Mouse (Mus musculus) stomach, embryonic 16.5 days (tissue): ENCODE data around the gene Auh. TPM values are rescaled to one million over a fixed set of nuclear protein-coding genes. Genes with fewer than 3 reads are reported as not detected.

Experiments
- ATAC-seq: fragments of 200-750 bp; cut with Nextera tagmentation; 2 replicates; pipeline ENCODE4 v1.8.0; 2017; ENCODE audit warnings: moderate number of reproducible peaks, moderate TSS enrichment; ENCODE audit not compliant: insufficient read depth, low FRiP score
- H3K27ac ChIP-seq: fragments of 300-500 bp; sonication (generic); 2 replicates; pipeline ENCODE4 v1.5.1; 2014; ENCODE audit warnings: low read length
- H3K27me3 ChIP-seq: fragments of 300-500 bp; sonication (generic); 2 replicates; pipeline ENCODE4 v1.6.1; 2014; ENCODE audit warnings: low read length, control low read depth, mixed read lengths; ENCODE audit not compliant: control insufficient read depth, insufficient read depth
- H3K36me3 ChIP-seq: fragments of 300-500 bp; sonication (generic); 2 replicates; pipeline ENCODE4 v1.6.1; 2014; ENCODE audit warnings: low read length; ENCODE audit not compliant: control insufficient read depth, insufficient read depth
- H3K4me1 ChIP-seq: fragments of 300-500 bp; sonication (generic); 2 replicates; pipeline ENCODE4 v1.6.1; 2014; ENCODE audit warnings: low read length, control low read depth, mixed read lengths; ENCODE audit not compliant: control insufficient read depth, insufficient read depth
- H3K4me2 ChIP-seq: fragments of 300-500 bp; sonication (generic); 2 replicates; pipeline ENCODE4 v1.6.1; 2014; ENCODE audit warnings: low read depth, low read length, mixed read lengths
- H3K4me3 ChIP-seq: fragments of 300-500 bp; sonication (generic); replicated peaks from 2 replicates; pipeline ENCODE4 v1.5.1; 2014; ENCODE audit warnings: mild to moderate bottlenecking, low read length
- H3K9ac ChIP-seq: fragments of 300-500 bp; sonication (generic); 2 replicates; pipeline ENCODE4 v1.6.1; 2014; ENCODE audit warnings: low read length
- H3K9me3 ChIP-seq: fragments of 300-500 bp; sonication (generic); replicated peaks from 2 replicates; pipeline ENCODE4 v1.6.1; 2016; ENCODE audit warnings: low read length, control low read depth; ENCODE audit not compliant: control insufficient read depth
- WGBS: fragments of 180-500 bp; shearing (Covaris S2); extraction: QIAGEN DNeasy Blood & Tissue Kit; methylation state at CpG from one replicate; pipeline ENCODE4 v1.1.7; 2014; 5-methylcytosine and 5-hydroxymethylcytosine counted together
- polyA plus RNA-seq: library from polyadenylated mRNA; unstranded; fragments of >200 nt; fragmentation: Nextera tagmentation; extraction: Ambion mirVana; gene quantifications from 2 replicates; pipeline ENCODE4 v1.2.1, GENCODE M21; 2015

Auh gene
- 43.8 and 46.9 TPM in 2 replicates for polyA plus RNA-seq

GRCm38 (mm10) chr13:52929209-52930171, at the start of gene Auh:
Gene Auh (minus strand): TSS chr13:52929681.
- Histone ChIP-seq H3K9me3 (no peaks in the 10 kb centered on the region), H3K4me2 (peak within 1 kb of the TSS; percentile 68), H3K27me3 (no peaks in the 10 kb centered on the region), H3K4me1 (peaks cover 16% of the 10 kb centered on the region), H3K27ac (peak within 1 kb of the TSS; percentile 75), H3K4me3 (peak within 1 kb of the TSS; percentile 90), H3K9ac (peak within 1 kb of the TSS; percentile 93), H3K36me3 (no peaks in the 10 kb centered on the region)
- under 1% methylated on average over 63 of the region's 63 CpGs for WGBS
- ATAC-seq: peak; percentile 97

GRCm38 (mm10) chr13:52978321-52978981, 49.0 kb upstream of the Auh start:
- Histone ChIP-seq H3K4me1 (peaks cover 27% of the 10 kb centered on the region), H3K4me2 (peak overlapping the region; percentile 98), H3K27ac (peak overlapping the region; percentile 74), H3K4me3 (peak overlapping the region; percentile 65), H3K9ac (peak overlapping the region; percentile 84), H3K9me3 (no peaks in the 10 kb centered on the region), H3K27me3 (no peaks in the 10 kb centered on the region), H3K36me3 (no peaks in the 10 kb centered on the region)
- WGBS: under 1% methylated on average over 64 of the region's 64 CpGs
- no peak for ATAC-seq

GRCm38 (mm10) chr13:52977757-52978156, 48.3 kb upstream of the Auh start:
- H3K9ac ChIP-seq: peak overlapping the region; percentile 84
- peak overlapping the region; percentile 65 for H3K4me3 ChIP-seq
- no peaks in the 10 kb centered on the region for H3K9me3 ChIP-seq
- H3K27me3 ChIP-seq: no peaks in the 10 kb centered on the region
- H3K27ac ChIP-seq: no peak overlapping the region
- ATAC-seq: no peak
- H3K4me2 ChIP-seq: peak overlapping the region; percentile 98
- 47% methylated on average over 4 of the region's 4 CpGs for WGBS
- no peaks in the 10 kb centered on the region for H3K36me3 ChIP-seq
- peaks cover 27% of the 10 kb centered on the region for H3K4me1 ChIP-seq

- WGBS: 82% methylated on average over 9 of the region's 9 CpGs
- Histone ChIP-seq H3K9ac (no peak overlapping the region), H3K4me1 (peaks cover 27% of the 10 kb centered on the region), H3K4me3 (no peak overlapping the region), H3K9me3 (no peaks in the 10 kb centered on the region), H3K4me2 (peak overlapping the region; percentile 19), H3K36me3 (no peaks in the 10 kb centered on the region), H3K27ac (no peak overlapping the region), H3K27me3 (no peaks in the 10 kb centered on the region)
- no peak for ATAC-seq
These were observed 47.7 kb upstream of the Auh start for GRCm38 (mm10) chr13:52977221-52977609.

- no peak for ATAC-seq
- Histone ChIP-seq H3K27me3 (no peaks in the 10 kb centered on the region), H3K4me2 (peak overlapping the region; percentile 19), H3K9ac (no peak overlapping the region), H3K36me3 (no peaks in the 10 kb centered on the region), H3K9me3 (no peaks in the 10 kb centered on the region), H3K4me3 (no peak overlapping the region), H3K27ac (peak overlapping the region; percentile 26; the same call in 1 of the 2 replicates), H3K4me1 (peaks cover 27% of the 10 kb centered on the region)
- 56% methylated on average over 16 of the region's 16 CpGs for WGBS
These were observed 47.2 kb upstream of the Auh start for GRCm38 (mm10) chr13:52976510-52977220.

- no peak overlapping the region for H3K27ac ChIP-seq
- H3K27me3 ChIP-seq: no peaks in the 10 kb centered on the region
- no peak overlapping the region for H3K9ac ChIP-seq
- no peak for ATAC-seq
- H3K4me2 ChIP-seq: 0 out of 2 replicates have a peak overlapping the region, but pooled peaks have one; percentile 19
- no peaks in the 10 kb centered on the region for H3K9me3 ChIP-seq
- no peak overlapping the region for H3K4me3 ChIP-seq
- peaks cover 27% of the 10 kb centered on the region for H3K4me1 ChIP-seq
- H3K36me3 ChIP-seq: no peaks in the 10 kb centered on the region
- WGBS: 58% methylated on average over 8 of the region's 8 CpGs
These were observed 46.6 kb upstream of the Auh start for GRCm38 (mm10) chr13:52976130-52976509.

- H3K4me3 ChIP-seq: no peak overlapping the region
- H3K9me3 ChIP-seq: no peaks in the 10 kb centered on the region
- peak; percentile 49; the same call in 1 of the 2 replicates for ATAC-seq
- peaks cover 27% of the 10 kb centered on the region for H3K4me1 ChIP-seq
- H3K9ac ChIP-seq: no peak overlapping the region
- H3K4me2 ChIP-seq: no peak overlapping the region
- no peaks in the 10 kb centered on the region for H3K36me3 ChIP-seq
- H3K27me3 ChIP-seq: no peaks in the 10 kb centered on the region
- 43% methylated on average over 3 of the region's 3 CpGs for WGBS
- no peak overlapping the region for H3K27ac ChIP-seq
These were observed 45.2 kb upstream of the Auh start for GRCm38 (mm10) chr13:52974676-52975075.

GRCm38 (mm10) chr13:52973427-52973826, 43.9 kb upstream of the Auh start:
- WGBS: 91% methylated on average over 10 of the region's 10 CpGs

More at GRCm38 (mm10) chr13:52973427-52973826, 43.9 kb upstream of the Auh start:
- Histone ChIP-seq H3K36me3 (peaks cover 3% of the 10 kb centered on the region; the same call in 1 of the 2 replicates), H3K4me2 (no peak overlapping the region), H3K27ac (no peak overlapping the region), H3K4me1 (peaks cover 23% of the 10 kb centered on the region), H3K9ac (no peak overlapping the region), H3K4me3 (no peak overlapping the region), H3K9me3 (no peaks in the 10 kb centered on the region), H3K27me3 (no peaks in the 10 kb centered on the region)
- no peak for ATAC-seq
